Mouse (Mus musculus): Measurements from ENCODE around the gene Gm49721. TPM values are rescaled to one million over a fixed set of nuclear protein-coding genes. Genes with fewer than 3 reads are reported as not detected.
"Not testable (repeated sequence)": the region's sequence is repeated elsewhere in the genome, so short reads cannot be mapped to it uniquely, and the experiment has no call there.

The Gm49721 gene
- polyA plus RNA-seq, 1 experiment, result 0.28 TPM

DNA sequence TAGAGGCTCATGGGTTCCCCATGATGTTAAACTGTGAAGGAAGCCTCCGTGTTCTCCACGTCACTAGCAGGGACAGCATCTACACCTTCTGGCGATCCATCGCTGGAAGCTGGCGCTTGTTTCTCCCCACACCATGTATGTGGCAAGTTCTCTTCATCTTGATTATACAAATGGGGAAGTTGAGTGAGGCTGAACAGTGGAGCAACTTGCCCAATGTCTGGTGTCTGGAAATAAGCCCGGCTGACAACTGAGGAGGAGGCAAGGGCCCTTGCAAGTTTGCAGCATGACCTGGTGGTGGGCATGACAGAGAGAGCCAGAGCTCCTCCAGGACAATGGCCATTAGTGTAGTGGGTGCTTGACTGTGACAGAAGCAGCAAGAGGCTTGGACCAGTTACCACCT is 96.8 kb downstream of the Gm49721 start:
- not testable (repeated sequence) for DNase-seq (ENCODE audit: low spot score)

GRCm38 (mm10) chr17:7079558-7079957 is 100.9 kb downstream of the Gm49721 start:
- not testable (repeated sequence) for DNase-seq (ENCODE audit: low spot score)

GRCm38 (mm10) chr17:7084523-7084922 is 105.8 kb downstream of the Gm49721 start:
- not testable (repeated sequence) for DNase-seq (ENCODE audit: low spot score)

DNA sequence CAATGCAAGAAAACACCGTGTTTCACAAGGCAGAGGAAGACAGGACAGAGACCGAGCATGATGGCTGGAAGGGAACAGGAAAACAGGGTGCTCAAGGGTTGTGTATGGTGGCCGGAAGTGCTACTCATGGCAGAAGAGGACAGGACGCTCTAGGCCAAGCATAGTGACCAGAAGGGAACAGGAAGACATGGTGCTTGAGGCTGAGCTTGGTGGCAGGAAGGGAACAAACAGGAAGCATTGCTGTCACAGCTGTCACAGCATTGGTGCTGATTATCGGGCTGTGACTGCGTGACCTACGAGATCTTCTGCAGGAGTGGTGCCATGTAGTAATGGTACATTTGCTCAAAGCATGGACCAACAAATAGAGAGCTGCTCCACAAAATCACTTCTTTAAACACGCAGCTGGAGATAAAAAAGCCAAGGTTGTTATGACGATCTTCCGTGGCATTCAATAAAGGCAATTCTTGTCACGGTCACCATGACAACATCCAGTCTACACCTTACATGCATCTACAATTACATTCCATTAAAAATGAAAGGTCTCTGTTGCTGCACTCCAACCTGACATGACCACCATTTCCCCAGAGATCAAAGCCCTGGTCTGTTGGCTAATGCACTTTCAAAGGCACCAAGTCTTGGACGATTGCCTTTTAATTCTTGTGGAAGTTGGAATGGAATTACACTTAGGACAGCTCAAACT is 106.9 kb downstream of the Gm49721 start:
- not testable (repeated sequence) for DNase-seq (ENCODE audit: low spot score)

- DNase-seq (ENCODE audit: low spot score), result not testable (repeated sequence)
Measured at GRCm38 (mm10) chr17:7086836-7087235, 108.1 kb downstream of the Gm49721 start.

Other genes starting within 250 kb of the Gm49721 start
- gene Ezr, start 196.1 kb upstream of the Gm49721 start, polyA plus RNA-seq (2012; rRNA removed), result 104 and 106 TPM in 2 replicates
- 32.8 and 42.9 TPM in 2 replicates for gene Rsph3b, start 30.2 kb upstream of the Gm49721 start, polyA plus RNA-seq (2012; rRNA removed)
- gene Tagap1, start 17.7 kb upstream of the Gm49721 start, polyA plus RNA-seq (2012; rRNA removed), result 21.2 and 28.1 TPM in 2 replicates
- gene Rnaset2b, start 8.3 kb upstream of the Gm49721 start, polyA plus RNA-seq (2012; rRNA removed), result 266 TPM in 2 replicates
- gene Gm1604a, start 46.7 kb downstream of the Gm49721 start, polyA plus RNA-seq (2012; rRNA removed), result not detected in 2 replicates
- 4.9 and 6.5 TPM in 2 replicates for gene Rps6ka2, start 191.2 kb downstream of the Gm49721 start, polyA plus RNA-seq (2012; rRNA removed)

Measured in urinary bladder, adult 2 months (tissue).